Comparison of ENCODE assay signal across 8 mouse cellular contexts in genomic region chr6:72647383-72647820, GRCm38 (mm10). TPM values are rescaled to one million over a fixed set of nuclear protein-coding genes. Genes with fewer than 3 reads are reported as not detected.
A peak's percentile ranks its signal among the peaks of the same experiment; 100 is the strongest.
DNase-seq lines count a peak whose midpoint lies in the region; ATAC-seq and TF ChIP-seq lines count a peak whose summit lies in the region.

No protein-coding gene starts in this region.

- no peaks in the 10 kb centered on the region for H3K36me3 ChIP-seq in intestine, embryonic 16.5 days (ENCODE audit: control insufficient read depth, insufficient read depth, low read length)
- peaks cover 10% of the 10 kb centered on the region for H3K36me3 ChIP-seq in midbrain, embryonic 10.5 days
- H3K36me3 ChIP-seq in small intestine, adult 2 months (ENCODE audit: control insufficient read depth, insufficient read depth, low read length): no peaks in the 10 kb centered on the region

- no peak overlapping the region for H3K4me3 ChIP-seq in intestine, embryonic 16.5 days (ENCODE audit: low read length)
- no peak overlapping the region for H3K4me3 ChIP-seq in midbrain, embryonic 10.5 days
- no peak overlapping the region for H3K4me3 ChIP-seq in small intestine, adult 2 months (ENCODE audit: low read depth, low read length)

- no peaks in the 10 kb centered on the region for H3K9me3 ChIP-seq in intestine, embryonic 16.5 days (ENCODE audit: control insufficient read depth, low read length)
- H3K9me3 ChIP-seq in midbrain, embryonic 10.5 days (replicated peaks): no peaks in the 10 kb centered on the region

- no peak overlapping the region for H3K9ac ChIP-seq in intestine, embryonic 16.5 days (ENCODE audit: low read depth, low read length)

- ATAC-seq in intestine, embryonic 16.5 days: peak; percentile 36

- DNase-seq in 3T3-L1 (ENCODE audit: low read depth, low spot score): peak; percentile 82
- peak; percentile 63 to 66 for DNase-seq in adrenal gland, adult 18-20 months (ENCODE audit: low spot score in 2 of 2)
- DNase-seq in embryo, embryonic 9.5 days (ENCODE audit: extremely low spot score): peak; percentile 73
- peak; percentile 40 to 72 for DNase-seq in gastrocnemius, postnatal 4 days (ENCODE audit: low spot score in 2 of 2)
- DNase-seq in left cerebral cortex, postnatal 14 days (ENCODE audit: low spot score in 2 of 2): peak; percentile 80 to 86
- peak; percentile 73 for DNase-seq in midbrain, embryonic 10.5 days (ENCODE audit: low spot score)

- intact Hi-C loops in left cerebral cortex, postnatal 14 days (cut with DNase I): loop anchor here (1.0 to 5.0 kb wide), 2 partner anchors 142 to 580 kb away; partner anchors contain the start of gene Tcf7l1

- no peak for TF ChIP-seq POLR2A in small intestine, adult 2 months (IDR thresholded peaks at IDR 0.05; ENCODE audit: low read depth, low read length)

- no peak overlapping the region for H3K4me2 ChIP-seq in intestine, embryonic 16.5 days (ENCODE audit: low read depth, low read length)

- H3K27ac ChIP-seq in intestine, embryonic 16.5 days (ENCODE audit: low read length): no peak overlapping the region
- no peak overlapping the region for H3K27ac ChIP-seq in midbrain, embryonic 10.5 days (replicated peaks)
- H3K27ac ChIP-seq in small intestine, adult 2 months (ENCODE audit: insufficient read depth, low read depth, low read length): no peak overlapping the region

- WGBS in intestine, embryonic 16.5 days: 51% methylated on average over 10 of the region's 10 CpGs
- 70% methylated on average over 10 of the region's 10 CpGs for WGBS in midbrain, embryonic 10.5 days
- WGBS in small intestine, adult 2 months: 52% methylated on average over 10 of the region's 10 CpGs

- H3K4me1 ChIP-seq in intestine, embryonic 16.5 days (ENCODE audit: control insufficient read depth, insufficient read depth, low read length): peaks cover 7% of the 10 kb centered on the region
- H3K4me1 ChIP-seq in midbrain, embryonic 10.5 days: peaks cover 14% of the 10 kb centered on the region
- no peaks in the 10 kb centered on the region for H3K4me1 ChIP-seq in small intestine, adult 2 months (ENCODE audit: control insufficient read depth, insufficient read depth, insufficient read length, low read length)

- peak; percentile 47; the same call in 1 of the 2 replicates for TF ChIP-seq CTCF in small intestine, adult 2 months (IDR thresholded peaks at IDR 0.05; ENCODE audit: extremely low read depth, insufficient read length, insufficient replicate concordance, low read depth, low read length)

- no peaks in the 10 kb centered on the region for H3K27me3 ChIP-seq in intestine, embryonic 16.5 days (replicated peaks; ENCODE audit: control insufficient read depth, insufficient read depth, low read length)
- H3K27me3 ChIP-seq in midbrain, embryonic 10.5 days (ENCODE audit: low read depth, poor library complexity, severe bottlenecking): no peaks in the 10 kb centered on the region
- no peaks in the 10 kb centered on the region for H3K27me3 ChIP-seq in small intestine, adult 2 months (ENCODE audit: control insufficient read depth, insufficient read depth, low read length)

RNA-seq across cellular contexts. Expression of gene Tgoln1, which starts 30.6 kb away (rescaled TPM):
- 100 to 1,000 TPM; 241 to 257 TPM for total RNA-seq in adrenal gland, adult 18-20 months (2021)
- total RNA-seq in gastrocnemius, postnatal 4 days (2021): 10 to 100 TPM; 26.5 to 27.9 TPM
- polyA plus RNA-seq in intestine, embryonic 16.5 days (2015; fragmentation: Nextera tagmentation; extraction: Ambion mirVana): 48.8 and 57.5 TPM in 2 replicates
- 10 to 100 TPM; 64.0 to 67.5 TPM for total RNA-seq in left cerebral cortex, postnatal 14 days (2021)
- 33.3 and 35.4 TPM in 2 replicates for polyA plus RNA-seq in midbrain, embryonic 10.5 days (2016; fragmentation: Nextera tagmentation; extraction: Ambion mirVana)
- 13.4 and 24.1 TPM in 2 replicates for polyA plus RNA-seq in small intestine, adult 2 months (2012; rRNA removed)

RNA-seq across cellular contexts. Expression of gene Retsat, which starts 49.1 kb away (rescaled TPM):
- total RNA-seq in adrenal gland, adult 18-20 months (2021): 100 to 1,000 TPM; 332 to 343 TPM
- total RNA-seq in gastrocnemius, postnatal 4 days (2021): 10 to 100 TPM; 42.6 to 49.5 TPM
- 41.1 and 44.0 TPM in 2 replicates for polyA plus RNA-seq in intestine, embryonic 16.5 days (2015; fragmentation: Nextera tagmentation; extraction: Ambion mirVana)
- 10 to 100 TPM; 41.6 to 43.8 TPM for total RNA-seq in left cerebral cortex, postnatal 14 days (2021)
- polyA plus RNA-seq in midbrain, embryonic 10.5 days (2016; fragmentation: Nextera tagmentation; extraction: Ambion mirVana): 8.2 and 8.4 TPM in 2 replicates
- 51.6 and 70.7 TPM in 2 replicates for polyA plus RNA-seq in small intestine, adult 2 months (2012; rRNA removed)

RNA-seq across cellular contexts. Expression of gene Elmod3, which starts 49.2 kb away (rescaled TPM):
- 10 to 100 TPM; 10.9 to 13.5 TPM for total RNA-seq in adrenal gland, adult 18-20 months (2021)
- total RNA-seq in gastrocnemius, postnatal 4 days (2021): 1 to 10 TPM; 8.1 to 8.8 TPM
- polyA plus RNA-seq in intestine, embryonic 16.5 days (2015; fragmentation: Nextera tagmentation; extraction: Ambion mirVana): 15.6 and 15.8 TPM in 2 replicates
- total RNA-seq in left cerebral cortex, postnatal 14 days (2021): 10 to 100 TPM; 15.9 to 17.3 TPM
- 14.2 and 15.5 TPM in 2 replicates for polyA plus RNA-seq in midbrain, embryonic 10.5 days (2016; fragmentation: Nextera tagmentation; extraction: Ambion mirVana)
- polyA plus RNA-seq in small intestine, adult 2 months (2012; rRNA removed): 13.3 and 22.3 TPM in 2 replicates

Comparison
In these comparisons a context has a peak if more than half of its experiments do, and no peak if none do; other contexts are left out.
1. RNA of gene Retsat, which starts 49.1 kb away (total RNA-seq): 332 to 343 TPM in adrenal gland, adult 18-20 months; 42.6 to 49.5 TPM in gastrocnemius, postnatal 4 days and 41.6 to 43.8 TPM in left cerebral cortex, postnatal 14 days; every median in the first group is over 4 times any median in the second.
2. Peak in every context shown above with its lines, with median percentiles within 50 percentile points of each other: DNase-seq.